Mouse (Mus musculus): Measurements from ENCODE around the gene Sncb. TPM values are rescaled to one million over a fixed set of nuclear protein-coding genes. Genes with fewer than 3 reads are reported as not detected.

Gene Sncb
- polyA plus RNA-seq, 1 experiment, result 851 TPM

- WGBS, result 3% methylated on average over 10 of the region's 10 CpGs
- H3K4me3 ChIP-seq (replicated peaks; ENCODE audit: insufficient read depth, low read depth, low read length), result peak overlapping the region; percentile 56
- H3K4me1 ChIP-seq (ENCODE audit: control insufficient read depth, insufficient read depth, low read length), result peaks cover 59% of the 10 kb centered on the region
- no peak for TF ChIP-seq POLR2A (IDR thresholded peaks at IDR 0.05; ENCODE audit: borderline replicate concordance, insufficient read depth, low read length)
- TF ChIP-seq CTCF (IDR thresholded peaks at IDR 0.05; ENCODE audit: borderline replicate concordance, insufficient read depth, low read depth, low read length), result no peak
- peak; percentile 80 to 91 for DNase-seq
- H3K27me3 ChIP-seq (ENCODE audit: control insufficient read depth, insufficient read depth, low read length), result no peaks in the 10 kb centered on the region
- peak overlapping the region; percentile 87 for H3K27ac ChIP-seq (ENCODE audit: insufficient read depth, low read length)
Observed at GRCm38 (mm10) chr13:54757093-54757830, 9.1 kb downstream of the Sncb start.

DNA sequence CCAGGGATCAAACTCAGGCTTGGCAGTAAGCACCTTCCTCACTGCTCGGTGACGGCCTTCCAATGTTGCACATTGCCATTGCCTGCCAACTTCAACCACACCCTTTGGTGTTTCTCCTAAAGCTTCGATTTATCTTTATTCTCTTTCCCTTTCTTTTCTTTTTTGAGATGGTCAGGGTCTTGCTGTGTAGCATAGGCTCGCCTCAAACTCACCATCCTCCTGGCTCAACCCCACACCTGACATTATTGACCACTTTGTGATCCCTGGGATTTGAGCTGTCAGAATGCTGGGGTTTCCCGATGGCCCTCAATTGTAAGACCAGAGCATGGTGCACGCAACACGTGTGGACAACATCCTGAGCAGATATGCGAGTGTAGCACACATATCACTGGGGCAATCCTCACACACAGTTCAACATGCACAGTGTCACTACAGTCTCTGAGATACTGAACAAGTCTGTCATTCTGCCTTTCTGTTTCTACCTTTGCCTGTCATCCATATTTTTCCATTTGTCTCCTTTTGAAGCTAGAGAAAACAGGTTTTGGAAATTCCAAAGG lies 10.2 kb downstream of the Sncb start:
- peak overlapping the region; percentile 25; the same call in 1 of the 2 replicates for H3K27ac ChIP-seq (ENCODE audit: insufficient read depth, low read length)

DNA sequence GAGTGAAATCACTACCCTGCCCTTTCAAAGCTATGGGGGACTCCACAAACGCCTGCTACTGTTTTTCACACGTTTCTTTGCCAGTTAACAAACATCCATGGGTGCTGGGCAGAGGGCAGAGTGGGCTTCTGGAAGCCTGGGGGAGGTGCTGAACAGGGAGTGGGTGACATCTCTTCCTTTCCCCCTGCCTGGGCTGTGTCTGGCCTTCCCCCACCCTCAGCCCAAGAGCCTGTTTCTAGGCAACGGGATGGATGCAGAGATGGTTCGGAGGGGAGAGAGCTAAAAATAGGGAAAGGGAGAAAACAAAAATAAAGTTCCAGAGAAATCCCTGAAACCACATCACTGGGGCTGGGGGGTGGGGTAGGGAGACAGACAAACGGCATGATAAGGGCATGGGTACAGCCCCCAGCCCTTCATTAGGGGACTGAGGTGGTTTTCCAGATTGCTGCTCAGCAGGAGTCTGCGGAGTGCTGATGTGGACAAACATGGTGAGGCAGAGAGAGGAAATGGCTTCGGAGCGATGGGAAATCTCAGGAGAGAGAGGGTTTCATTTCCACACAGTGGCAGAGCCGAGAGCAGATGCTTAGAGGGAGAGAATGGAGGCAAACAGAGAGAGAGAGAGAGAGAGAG lies 11.1 kb downstream of the Sncb start:
- no peak for TF ChIP-seq POLR2A (IDR thresholded peaks at IDR 0.05; ENCODE audit: borderline replicate concordance, insufficient read depth, low read length)
- TF ChIP-seq CTCF (IDR thresholded peaks at IDR 0.05; ENCODE audit: borderline replicate concordance, insufficient read depth, low read depth, low read length), result no peak
- Histone ChIP-seq H3K4me1 (ENCODE audit: control insufficient read depth, insufficient read depth, low read length) (peaks cover 62% of the 10 kb centered on the region), H3K27ac (ENCODE audit: insufficient read depth, low read length) (peak overlapping the region; percentile 67), H3K4me3 (replicated peaks; ENCODE audit: insufficient read depth, low read depth, low read length) (no peak overlapping the region), H3K27me3 (ENCODE audit: control insufficient read depth, insufficient read depth, low read length) (no peaks in the 10 kb centered on the region)
- DNase-seq, result peak in 1 of 2 experiments; percentile 58
- 11% methylated on average over 9 of the region's 9 CpGs for WGBS

More for the DNA sequence above, 10.2 kb downstream of the Sncb start:
- peaks cover 69% of the 10 kb centered on the region for H3K4me1 ChIP-seq (ENCODE audit: control insufficient read depth, insufficient read depth, low read length)
- H3K27me3 ChIP-seq (ENCODE audit: control insufficient read depth, insufficient read depth, low read length), result no peaks in the 10 kb centered on the region
- WGBS, result 74% methylated on average over 8 of the region's 8 CpGs
- TF ChIP-seq POLR2A (IDR thresholded peaks at IDR 0.05; ENCODE audit: borderline replicate concordance, insufficient read depth, low read length) (no peak), CTCF (IDR thresholded peaks at IDR 0.05; ENCODE audit: borderline replicate concordance, insufficient read depth, low read depth, low read length) (no peak)
- peak in 1 of 2 experiments; percentile 31 for DNase-seq
- no peak overlapping the region for H3K4me3 ChIP-seq (replicated peaks; ENCODE audit: insufficient read depth, low read depth, low read length)

DNA sequence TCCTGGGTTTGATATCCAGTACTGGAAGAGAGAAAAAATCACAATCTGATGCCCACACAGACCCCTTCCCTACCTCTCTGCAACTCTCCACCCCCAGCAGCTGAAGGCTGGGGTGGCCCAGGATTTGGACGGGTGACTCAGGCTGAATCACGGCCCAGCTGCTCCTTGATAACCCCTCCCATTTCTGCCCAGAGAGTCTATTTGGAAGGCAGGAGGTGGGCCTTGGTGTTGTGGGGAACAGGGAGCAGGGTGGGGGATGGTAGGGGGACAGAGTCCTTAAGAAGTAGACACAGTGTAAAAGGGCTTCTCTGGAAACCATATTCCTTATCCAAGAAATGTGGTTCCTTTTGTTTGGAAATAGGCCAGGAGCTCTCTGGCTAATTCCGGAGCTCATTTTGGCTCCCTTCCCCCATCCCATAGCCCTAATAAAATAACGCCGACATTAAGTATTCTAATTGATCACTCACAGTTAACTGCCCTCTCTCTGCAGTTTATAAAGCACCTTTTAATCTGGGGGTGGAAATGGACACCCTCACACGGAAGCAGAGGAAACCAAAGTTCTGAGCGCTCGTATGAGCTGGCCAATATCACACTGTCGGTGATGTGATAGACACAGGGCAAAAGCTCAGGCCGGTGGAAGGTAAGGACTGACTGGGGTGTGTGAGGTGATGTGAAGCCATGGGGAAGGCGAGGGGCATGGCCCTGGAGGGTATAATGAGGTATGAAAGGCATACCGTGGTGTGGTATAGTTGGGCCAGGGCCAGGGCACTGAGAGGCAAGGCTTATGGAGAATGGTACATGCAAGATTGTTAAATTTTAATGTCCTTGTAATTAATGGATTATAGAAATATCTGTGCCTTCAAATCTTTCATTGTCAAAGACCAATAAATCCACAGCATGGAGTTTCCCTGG lies 12.0 kb downstream of the Sncb start:
- Histone ChIP-seq H3K4me1 (ENCODE audit: control insufficient read depth, insufficient read depth, low read length) (peaks cover 53% of the 10 kb centered on the region), H3K27me3 (ENCODE audit: control insufficient read depth, insufficient read depth, low read length) (no peaks in the 10 kb centered on the region), H3K27ac (ENCODE audit: insufficient read depth, low read length) (no peak overlapping the region; the same call in 1 of the 2 replicates), H3K4me3 (replicated peaks; ENCODE audit: insufficient read depth, low read depth, low read length) (no peak overlapping the region)
- WGBS, result 16% methylated on average over 12 of the region's 12 CpGs
- peak; percentile 47 to 65 for DNase-seq
- TF ChIP-seq CTCF (IDR thresholded peaks at IDR 0.05; ENCODE audit: borderline replicate concordance, insufficient read depth, low read depth, low read length) (no peak), POLR2A (IDR thresholded peaks at IDR 0.05; ENCODE audit: borderline replicate concordance, insufficient read depth, low read length) (no peak)

- H3K27me3 ChIP-seq (ENCODE audit: control insufficient read depth, insufficient read depth, low read length), result no peaks in the 10 kb centered on the region
- TF ChIP-seq CTCF (IDR thresholded peaks at IDR 0.05; ENCODE audit: borderline replicate concordance, insufficient read depth, low read depth, low read length) (no peak), POLR2A (IDR thresholded peaks at IDR 0.05; ENCODE audit: borderline replicate concordance, insufficient read depth, low read length) (no peak)
- no peak overlapping the region for H3K4me3 ChIP-seq (replicated peaks; ENCODE audit: insufficient read depth, low read depth, low read length)
- 65% methylated on average over 6 of the region's 6 CpGs for WGBS
- no peak for DNase-seq
- H3K4me1 ChIP-seq (ENCODE audit: control insufficient read depth, insufficient read depth, low read length), result peaks cover 48% of the 10 kb centered on the region
- no peak overlapping the region for H3K27ac ChIP-seq (ENCODE audit: insufficient read depth, low read length)
Observed at GRCm38 (mm10) chr13:54753733-54754132, 12.7 kb downstream of the Sncb start.

DNA sequence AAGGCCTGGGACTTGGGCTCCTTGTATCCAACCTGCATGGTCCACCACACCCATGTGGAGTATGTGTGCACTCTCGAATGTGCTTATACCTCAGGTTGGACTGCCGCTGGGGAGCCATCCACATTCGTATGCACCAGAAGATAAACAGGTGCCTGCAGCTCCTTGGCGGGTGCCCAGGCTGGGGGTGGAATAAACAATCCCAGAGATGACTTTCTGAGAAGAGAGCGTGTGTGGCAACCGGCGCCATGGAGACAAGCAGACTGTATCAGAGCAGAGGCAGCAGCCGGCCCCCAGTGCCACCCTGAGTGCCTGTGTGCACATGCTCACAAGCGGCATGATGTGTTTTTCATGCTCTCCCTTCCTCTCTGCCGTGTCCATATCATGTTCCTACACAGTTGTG lies 13.7 kb downstream of the Sncb start:
- Histone ChIP-seq H3K27ac (ENCODE audit: insufficient read depth, low read length) (peak overlapping the region; percentile 60), H3K4me1 (ENCODE audit: control insufficient read depth, insufficient read depth, low read length) (peaks cover 55% of the 10 kb centered on the region), H3K4me3 (replicated peaks; ENCODE audit: insufficient read depth, low read depth, low read length) (no peak overlapping the region), H3K27me3 (ENCODE audit: control insufficient read depth, insufficient read depth, low read length) (no peaks in the 10 kb centered on the region)
- no peak for TF ChIP-seq CTCF (IDR thresholded peaks at IDR 0.05; ENCODE audit: borderline replicate concordance, insufficient read depth, low read depth, low read length)
- TF ChIP-seq POLR2A (IDR thresholded peaks at IDR 0.05; ENCODE audit: borderline replicate concordance, insufficient read depth, low read length), result no peak
- 14% methylated on average over 10 of the region's 10 CpGs for WGBS
- DNase-seq, result peak; percentile 69 to 77

DNA sequence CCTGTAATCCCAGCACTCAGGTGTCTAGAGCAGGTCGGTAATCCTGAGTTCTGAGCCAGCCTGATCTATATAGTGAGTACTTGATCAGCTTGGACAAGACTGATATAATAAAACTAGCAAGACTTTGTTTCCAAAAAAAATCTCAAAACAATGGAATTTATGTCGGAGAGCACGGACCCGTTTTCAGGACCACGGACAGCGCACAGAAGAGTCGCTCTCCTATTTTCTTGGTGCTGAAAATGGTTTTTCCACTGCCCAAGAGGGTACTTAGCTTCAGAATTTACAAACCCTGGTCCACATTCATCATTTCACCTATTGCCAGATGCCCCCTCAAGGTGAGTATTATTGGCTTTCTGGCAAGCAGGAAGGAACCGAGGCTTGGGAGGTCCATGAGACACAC lies 15.7 kb downstream of the Sncb start:
- Histone ChIP-seq H3K4me3 (replicated peaks; ENCODE audit: insufficient read depth, low read depth, low read length) (no peak overlapping the region), H3K4me1 (ENCODE audit: control insufficient read depth, insufficient read depth, low read length) (peaks cover 57% of the 10 kb centered on the region), H3K27ac (ENCODE audit: insufficient read depth, low read length) (no peak overlapping the region), H3K27me3 (ENCODE audit: control insufficient read depth, insufficient read depth, low read length) (no peaks in the 10 kb centered on the region)
- WGBS, result 64% methylated on average over 8 of the region's 8 CpGs
- no peak for DNase-seq
- no peak for TF ChIP-seq CTCF (IDR thresholded peaks at IDR 0.05; ENCODE audit: borderline replicate concordance, insufficient read depth, low read depth, low read length)
- TF ChIP-seq POLR2A (IDR thresholded peaks at IDR 0.05; ENCODE audit: borderline replicate concordance, insufficient read depth, low read length), result no peak
